Mouse (Mus musculus): ENCODE results near the gene Olfr1295. TPM values are rescaled to one million over a fixed set of nuclear protein-coding genes. Genes with fewer than 3 reads are reported as not detected.

Olfr1295 gene
- total RNA-seq (2012; rRNA removed) (not detected in 2 replicates), polyA plus RNA-seq (2012; ENCODE audit: insufficient read depth in 1 of 2, insufficient read length in 2 of 2, low read depth in 1 of 2, low replicate concordance in 2 of 2, missing spikeins in 1 of 2) (not detected)

- H3K36me3 ChIP-seq (ENCODE audit: control insufficient read depth in 1 of 2, insufficient read depth in 2 of 2, low read length in 2 of 2), result no peaks in the 10 kb centered on the region
- no peaks in the 10 kb centered on the region for H3K9me3 ChIP-seq (replicated peaks; ENCODE audit: insufficient read depth, low read length)
- no peaks in the 10 kb centered on the region for H3K4me1 ChIP-seq (ENCODE audit: control insufficient read depth in 1 of 2, insufficient read depth in 2 of 2, low read length in 2 of 2)
- no peak within 1 kb of the TSS for H3K4me3 ChIP-seq (ENCODE audit: control insufficient read depth in 1 of 2, insufficient read depth in 1 of 2, low read depth in 2 of 2, low read length in 2 of 2)
- H3K27me3 ChIP-seq (ENCODE audit: control insufficient read depth in 1 of 2, insufficient read depth in 2 of 2, low read length in 2 of 2), result no peaks in the 10 kb centered on the region
- no peak for TF ChIP-seq NRF1 (IDR thresholded peaks at IDR 0.05; ENCODE audit: insufficient read depth, low read depth, low read length, poor library complexity, severe bottlenecking)
- no peak for TF ChIP-seq KAT2A (conservative IDR thresholded peaks at IDR 0.05; ENCODE audit: low read depth, low read length)
- no peak for TF ChIP-seq CHD1 (IDR thresholded peaks at IDR 0.05; ENCODE audit: low read depth, low read length)
- TF ChIP-seq POLR2AphosphoS5 (IDR thresholded peaks at IDR 0.05; ENCODE audit: borderline replicate concordance, low read depth, low read length), result no peak
- no peak for TF ChIP-seq NELFE (IDR thresholded peaks at IDR 0.05; ENCODE audit: low read depth, low read length)
- no peaks in the 10 kb centered on the region for H3K79me2 ChIP-seq (ENCODE audit: control insufficient read depth, insufficient read depth, low read length, poor library complexity)
- no peak within 1 kb of the TSS for H3K27ac ChIP-seq (ENCODE audit: control insufficient read depth, low read depth, low read length)
- no peak within 1 kb of the TSS for H3K9ac ChIP-seq (ENCODE audit: control insufficient read depth, low read depth, low read length, poor library complexity, severe bottlenecking)
- no peak for DNase-seq (ENCODE audit: low read depth, low spot score)
These were observed at the start of gene Olfr1295 for GRCm38 (mm10) chr2:111569581-111569980. Gene Olfr1295, minus strand, starts transcription at chr2:111569681.

DNA sequence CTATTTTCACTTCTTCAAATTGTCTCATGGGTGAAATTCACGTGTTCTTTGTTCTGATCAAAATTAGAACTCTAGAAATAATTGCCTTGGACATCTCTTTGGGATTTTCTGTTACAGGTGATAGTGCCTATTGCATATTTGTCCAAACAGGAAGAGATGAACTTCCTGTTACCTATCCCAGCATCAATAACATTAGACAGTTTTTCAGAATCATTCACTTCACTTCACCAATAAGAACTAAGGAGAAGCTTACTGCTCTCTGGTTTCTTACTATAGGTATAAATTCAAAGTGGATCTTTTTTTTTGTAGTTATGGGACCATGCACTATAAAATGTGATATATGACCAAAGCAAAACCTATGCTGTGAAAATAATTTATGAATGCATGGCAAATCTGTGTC is 29.3 kb downstream of the Olfr1295 start, which contains the start of gene Olfr1294:
Gene Olfr1294, minus strand, starts transcription at position 101 of the 400 bp plus-strand sequence.
- Histone ChIP-seq H3K27me3 (ENCODE audit: control insufficient read depth in 1 of 2, insufficient read depth in 2 of 2, low read length in 2 of 2) (no peaks in the 10 kb centered on the region), H3K9ac (ENCODE audit: control insufficient read depth, low read depth, low read length, poor library complexity, severe bottlenecking) (no peak within 1 kb of the TSS), H3K4me1 (ENCODE audit: control insufficient read depth in 1 of 2, insufficient read depth in 2 of 2, low read length in 2 of 2) (no peaks in the 10 kb centered on the region), H3K36me3 (ENCODE audit: control insufficient read depth in 1 of 2, insufficient read depth in 2 of 2, low read length in 2 of 2) (no peaks in the 10 kb centered on the region), H3K9me3 (replicated peaks; ENCODE audit: insufficient read depth, low read length) (no peaks in the 10 kb centered on the region), H3K4me3 (ENCODE audit: control insufficient read depth in 1 of 2, insufficient read depth in 1 of 2, low read depth in 2 of 2, low read length in 2 of 2) (no peak within 1 kb of the TSS), H3K27ac (ENCODE audit: control insufficient read depth, low read depth, low read length) (no peak within 1 kb of the TSS), H3K79me2 (ENCODE audit: control insufficient read depth, insufficient read depth, low read length, poor library complexity) (no peaks in the 10 kb centered on the region)
- TF ChIP-seq MAFK (IDR thresholded peaks at IDR 0.05; ENCODE audit: borderline replicate concordance, low read depth, low read length) (no peak), EP300 (IDR thresholded peaks at IDR 0.05; ENCODE audit: low read depth in 1 of 2, low read length in 2 of 2) (no peak), TBP (IDR thresholded peaks at IDR 0.05; ENCODE audit: low read depth, low read length) (no peak), ZKSCAN1 (IDR thresholded peaks at IDR 0.05; ENCODE audit: low read depth, low read length) (no peak)
- DNase-seq (ENCODE audit: low read depth, low spot score), result no peak

- TF ChIP-seq TCF12 (IDR thresholded peaks at IDR 0.05; ENCODE audit: low read depth, low read length) (no peak), USF2 (IDR thresholded peaks at IDR 0.05; ENCODE audit: borderline replicate concordance in 1 of 2, insufficient read depth in 1 of 2, low read depth in 1 of 2, low read length in 2 of 2) (no peak), ZNF384 (IDR thresholded peaks at IDR 0.05; ENCODE audit: low read depth, low read length) (no peak), ETS1 (IDR thresholded peaks at IDR 0.05; ENCODE audit: low read depth, low read length) (no peak)
- H3K9me3 ChIP-seq (replicated peaks; ENCODE audit: insufficient read depth, low read length), result no peaks in the 10 kb centered on the region
- H3K4me1 ChIP-seq (ENCODE audit: control insufficient read depth in 1 of 2, insufficient read depth in 2 of 2, low read length in 2 of 2), result no peaks in the 10 kb centered on the region
- H3K79me2 ChIP-seq (ENCODE audit: control insufficient read depth, insufficient read depth, low read length, poor library complexity), result no peaks in the 10 kb centered on the region
- H3K27ac ChIP-seq (ENCODE audit: control insufficient read depth, low read depth, low read length), result no peak within 1 kb of the TSS
- no peak for DNase-seq (ENCODE audit: low read depth, low spot score)
- H3K36me3 ChIP-seq (ENCODE audit: control insufficient read depth in 1 of 2, insufficient read depth in 2 of 2, low read length in 2 of 2), result no peaks in the 10 kb centered on the region
- no peaks in the 10 kb centered on the region for H3K27me3 ChIP-seq (ENCODE audit: control insufficient read depth in 1 of 2, insufficient read depth in 2 of 2, low read length in 2 of 2)
- H3K9ac ChIP-seq (ENCODE audit: control insufficient read depth, low read depth, low read length, poor library complexity, severe bottlenecking), result no peak within 1 kb of the TSS
- no peak within 1 kb of the TSS for H3K4me3 ChIP-seq (ENCODE audit: control insufficient read depth in 1 of 2, insufficient read depth in 1 of 2, low read depth in 2 of 2, low read length in 2 of 2)
These were observed 44.6 kb downstream of the Olfr1295 start, which contains the start of gene Olfr1293-ps for GRCm38 (mm10) chr2:111524903-111525302. Gene Olfr1293-ps, plus strand, starts transcription at chr2:111525203.

Measured in MEL (cell line).